Mouse (Mus musculus) heart, adult 2 months (tissue): Measurements from ENCODE around the gene Ephb1.

Source experiments
- CTCF ChIP-seq: fragments of 200-600 bp; IDR thresholded peaks from 2 replicates; pipeline ENCODE4 v1.8.1; 2022; ENCODE audit warnings: antibody characterized with exemption, mild to moderate bottlenecking, moderate library complexity
- EP300 ChIP-seq: fragments of 200-500 bp; IDR thresholded peaks from 2 replicates; pipeline ENCODE4 v1.6.1; 2011; ENCODE audit warnings: low read depth, low read length, control low read depth; ENCODE audit not compliant: insufficient read depth
- POLR2A ChIP-seq: fragments of 200-500 bp; IDR thresholded peaks from 2 replicates; pipeline ENCODE4 v1.6.1; 2011; ENCODE audit warnings: mild to moderate bottlenecking, low read depth, low read length, control low read depth; ENCODE audit not compliant: insufficient read depth

GRCm38 (mm10) chr9:102261511-102261910 is 93.0 kb downstream of the Ephb1 start:
- TF ChIP-seq CTCF (no peak), POLR2A (no peak), EP300 (no peak)
